Mouse (Mus musculus) CH12F3 (cell line): Measurements from ENCODE around the gene Paqr5.

Source experiments
- in situ Hi-C: fragments of 300-500 bp; cut with MboI; formaldehyde crosslinking; loops from 2 replicates; pipeline ENCODE4 v1.14.3; 2020; ENCODE audit warnings: low sequenced_read_pairs

Gene Paqr5

DNA sequence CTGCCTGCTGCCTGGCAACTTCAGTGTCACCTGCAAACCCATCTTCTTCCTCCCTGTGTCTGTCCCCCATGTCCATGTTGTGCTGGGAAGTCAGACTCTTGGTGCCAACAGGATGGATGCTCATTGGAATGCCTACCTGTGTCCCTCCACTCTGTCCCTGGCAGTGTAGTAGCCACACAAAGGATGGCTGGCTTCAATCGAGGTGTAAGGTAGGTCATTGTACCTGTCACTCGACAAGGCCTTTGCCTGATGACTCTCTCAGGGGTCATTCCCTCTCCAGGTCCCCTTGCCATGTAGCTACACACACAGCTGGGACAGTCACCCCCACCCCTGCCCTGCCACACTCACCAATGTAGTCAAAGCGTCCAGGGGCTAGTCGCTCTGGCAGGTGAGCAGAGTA lies 65.5 kb downstream of the Paqr5 start:
- in situ Hi-C loops = no loop called here

DNA sequence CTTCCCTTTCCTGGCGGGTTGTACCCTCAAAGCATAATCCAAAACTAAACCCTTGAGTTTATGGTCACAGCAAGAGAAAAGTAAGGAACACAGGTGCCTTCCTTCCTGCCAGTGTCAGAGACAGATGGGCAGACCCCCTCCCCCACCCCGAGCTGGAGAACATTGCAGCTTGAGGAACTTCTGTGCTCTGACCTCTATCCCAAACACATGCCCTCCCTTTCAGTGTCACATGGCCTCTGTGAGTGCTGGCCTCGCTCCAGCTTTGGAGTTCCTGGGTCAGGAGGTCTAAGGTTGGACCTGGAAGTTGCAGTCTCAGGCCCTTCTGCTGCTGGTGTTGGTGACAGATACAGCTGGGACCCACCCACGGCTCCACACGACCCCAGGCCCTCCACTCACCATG lies 65.9 kb downstream of the Paqr5 start:
- in situ Hi-C loops = no loop called here

- in situ Hi-C loops = no loop called here
These were observed 66.6 kb downstream of the Paqr5 start for GRCm38 (mm10) chr9:61959921-61960569.

- in situ Hi-C loops = no loop called here
These were observed 71.9 kb downstream of the Paqr5 start for GRCm38 (mm10) chr9:61954707-61955106.

DNA sequence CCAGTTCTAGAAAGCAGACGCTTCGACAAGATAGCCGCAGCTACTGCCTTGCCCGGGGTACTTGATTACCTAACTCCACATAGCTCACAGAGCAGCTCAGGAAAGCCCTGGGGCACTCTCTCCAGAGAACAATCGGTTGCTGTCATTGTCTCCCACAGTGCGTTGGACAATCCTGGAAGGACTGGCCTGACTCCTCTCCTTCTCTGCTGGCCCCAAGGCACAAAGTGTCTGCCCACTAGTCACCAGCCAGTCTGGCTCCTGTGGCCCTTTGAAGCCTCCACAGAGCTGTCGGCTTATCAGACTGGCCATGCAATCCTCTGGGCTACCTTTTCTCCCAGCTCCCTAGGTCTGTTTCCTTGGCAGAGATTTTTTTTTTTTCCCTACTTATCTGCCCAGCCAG lies 74.4 kb downstream of the Paqr5 start:
- in situ Hi-C loops = no loop called here

DNA sequence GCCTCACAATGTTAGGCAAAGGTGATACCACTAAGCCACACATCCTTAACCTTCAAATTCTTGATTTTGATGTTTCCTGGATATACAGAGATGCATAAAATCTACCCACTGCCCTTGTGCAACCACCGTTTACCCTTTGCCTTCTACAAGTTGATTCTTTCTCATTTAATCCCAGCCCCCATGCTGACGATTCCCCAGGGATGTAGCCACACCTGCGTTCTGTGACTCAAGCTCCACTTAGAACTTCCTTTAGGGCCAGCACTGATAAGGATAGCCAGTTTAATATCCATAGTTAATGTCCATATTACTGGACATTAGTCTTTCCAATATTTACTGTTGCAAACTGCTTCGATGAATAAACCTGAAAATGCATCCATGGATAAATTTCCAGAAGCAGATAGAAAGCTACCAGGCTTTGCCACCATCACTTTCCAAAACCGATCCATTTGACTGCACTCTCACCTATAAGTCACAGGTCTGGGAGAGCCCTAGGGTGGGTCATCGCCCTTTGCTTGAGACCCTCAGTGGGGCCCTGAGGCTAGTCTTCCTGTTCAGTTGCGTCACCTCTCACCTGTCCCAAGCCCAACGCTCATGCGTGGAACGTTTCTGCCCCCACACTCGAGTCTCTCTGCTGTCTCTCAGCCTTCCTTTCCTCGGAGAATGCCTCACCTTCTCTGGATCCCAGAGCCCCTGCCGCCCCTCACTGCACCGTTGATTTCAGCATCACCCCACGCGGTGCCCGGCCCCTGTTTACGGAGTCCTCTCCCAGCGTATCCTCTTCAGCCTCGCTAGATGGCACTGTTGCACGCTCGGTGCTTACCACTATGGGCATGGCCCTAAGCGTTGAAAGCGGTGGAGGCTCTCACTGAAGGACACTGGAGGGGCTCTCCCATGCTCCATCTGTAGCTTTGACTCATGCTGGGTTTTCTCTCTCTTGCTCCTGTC lies 79.0 kb downstream of the Paqr5 start:
- in situ Hi-C loops = no loop called here

DNA sequence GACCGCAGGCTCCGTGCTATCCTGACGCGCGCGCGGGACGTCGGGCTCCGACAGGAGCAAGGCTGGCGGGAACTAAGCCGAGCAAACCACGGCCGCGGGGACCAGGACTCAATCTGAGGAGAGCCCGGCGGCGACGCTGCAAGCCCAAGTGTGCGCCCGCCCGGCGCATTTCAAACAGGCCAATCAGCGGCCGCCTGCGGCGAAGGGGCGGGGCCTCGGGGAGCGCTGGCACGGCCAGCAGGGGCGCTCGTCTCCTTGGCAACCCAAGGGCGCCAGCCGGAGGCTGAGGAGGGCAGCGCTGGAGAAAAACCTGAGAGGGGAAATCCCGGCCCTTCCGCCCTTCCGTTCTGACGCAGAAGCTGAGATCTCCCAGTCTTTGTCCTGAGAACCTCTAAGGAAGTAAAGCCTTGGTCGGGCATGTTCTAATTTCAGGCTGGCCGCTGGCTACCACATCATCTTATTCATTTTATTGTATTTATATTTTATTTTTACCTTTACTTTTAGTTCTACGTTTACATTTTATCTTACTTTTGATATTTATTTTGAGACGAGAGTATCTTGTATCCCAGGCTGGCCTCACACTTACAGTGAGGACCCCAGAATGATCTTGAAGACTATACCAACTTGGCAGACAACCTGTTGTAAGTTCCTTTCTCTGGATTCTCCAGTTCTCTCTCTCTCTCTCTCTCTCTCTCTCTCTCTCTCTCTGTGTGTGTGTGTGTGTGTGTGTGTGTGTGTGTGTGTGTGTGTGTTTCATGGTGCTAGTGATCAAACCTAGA lies 79.8 kb downstream of the Paqr5 start, which contains the start of gene Kif23:
Gene Kif23 (minus strand): TSS at position 152 of the 779 bp plus-strand sequence.
- in situ Hi-C loops = no loop called here

DNA sequence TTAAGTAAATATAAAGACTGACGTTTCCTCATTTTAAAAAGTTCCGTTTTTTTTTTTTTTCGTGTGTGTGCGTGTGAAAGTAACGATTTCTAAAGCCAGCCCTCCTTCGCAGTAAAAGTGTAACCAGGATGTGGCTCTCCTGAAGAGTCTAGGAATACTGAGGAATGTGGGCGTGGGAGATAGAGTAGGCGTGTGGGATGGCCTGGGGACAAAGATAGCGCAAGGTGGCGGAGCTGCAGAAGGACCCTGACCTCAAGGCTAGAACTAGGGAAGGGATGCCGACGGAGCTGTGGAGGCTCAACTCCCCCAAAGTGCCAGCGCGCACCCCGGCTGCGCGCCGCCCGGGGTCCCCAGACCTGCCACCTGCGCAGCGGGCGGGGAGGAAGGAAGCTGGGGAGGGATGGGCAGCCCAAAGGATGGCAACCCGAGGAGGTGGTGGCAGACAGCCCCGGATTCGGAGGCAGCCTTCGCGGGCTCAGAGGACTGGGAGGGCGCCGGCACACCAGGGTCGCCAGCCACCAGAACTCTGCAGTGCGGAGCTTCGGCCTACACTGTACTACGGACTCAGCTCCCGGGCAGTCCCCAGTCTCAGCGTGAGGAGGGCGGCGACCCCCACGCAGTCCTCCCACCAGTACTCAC lies 80.6 kb downstream of the Paqr5 start:
- in situ Hi-C loops = no loop called here

DNA sequence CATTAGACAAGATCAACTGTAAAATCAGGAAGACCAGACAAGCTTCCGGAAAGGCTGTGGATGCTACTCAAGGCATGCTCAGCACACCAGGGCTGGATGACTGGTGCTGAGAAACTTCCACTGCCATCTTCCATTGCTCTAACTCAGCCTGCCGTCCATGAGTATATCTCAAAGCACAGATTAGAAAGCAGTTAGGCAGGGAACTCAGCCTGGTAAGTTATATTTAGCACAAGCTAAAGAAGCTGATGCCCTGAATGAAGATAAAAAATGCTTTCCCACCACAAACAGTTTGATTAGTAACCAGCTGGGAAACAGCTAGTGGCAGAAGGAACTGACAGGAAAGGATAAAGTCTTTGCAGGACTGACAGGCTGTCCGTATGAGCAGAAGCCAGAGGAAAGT lies 85.6 kb downstream of the Paqr5 start:
- in situ Hi-C loops = no loop called here

- in situ Hi-C loops = no loop called here
These were observed 93.3 kb downstream of the Paqr5 start for GRCm38 (mm10) chr9:61933333-61933732.

DNA sequence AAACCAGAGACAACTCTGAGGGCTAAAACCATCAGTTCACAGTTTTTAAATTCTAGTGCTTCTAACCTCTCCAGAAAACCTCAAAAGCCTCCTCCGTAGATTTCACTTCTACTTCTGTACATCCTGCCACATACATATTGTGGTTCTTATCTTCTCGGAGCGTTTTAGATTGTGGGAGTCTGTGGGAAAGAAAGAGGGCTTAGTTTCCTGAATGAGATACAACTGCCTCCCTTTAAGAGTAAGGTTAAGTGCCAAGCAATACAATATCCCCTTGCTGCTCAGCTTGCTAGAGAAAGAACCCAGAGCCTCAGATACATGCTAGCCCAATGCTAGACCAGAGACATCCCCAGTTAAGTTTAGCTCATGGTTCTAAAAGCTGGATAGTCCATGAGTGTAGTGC lies 94.6 kb downstream of the Paqr5 start:
- in situ Hi-C loops = no loop called here

GRCm38 (mm10) chr9:61925086-61925660 lies 101.5 kb downstream of the Paqr5 start:
- in situ Hi-C loops = no loop called here

- in situ Hi-C loops = no loop called here
These were observed 106.3 kb downstream of the Paqr5 start for GRCm38 (mm10) chr9:61920331-61920730.

- in situ Hi-C loops = no loop called here
These were observed 107.2 kb downstream of the Paqr5 start for GRCm38 (mm10) chr9:61919464-61919863.

- in situ Hi-C loops = no loop called here
These were observed 109.2 kb downstream of the Paqr5 start for GRCm38 (mm10) chr9:61917436-61917835.

- in situ Hi-C loops = no loop called here
These were observed 109.7 kb downstream of the Paqr5 start for GRCm38 (mm10) chr9:61916986-61917385.

- in situ Hi-C loops = no loop called here
These were observed 111.2 kb downstream of the Paqr5 start for GRCm38 (mm10) chr9:61915393-61916005.

GRCm38 (mm10) chr9:61914917-61915300 lies 111.7 kb downstream of the Paqr5 start:
- in situ Hi-C loops = no loop called here

- in situ Hi-C loops = no loop called here
These were observed 112.3 kb downstream of the Paqr5 start, which contains the start of gene Rplp1 for GRCm38 (mm10) chr9:61914203-61914916. Gene Rplp1, minus strand, starts transcription at chr9:61914542.
